Mouse (Mus musculus) stomach, postnatal 0 days (tissue): Measurements from ENCODE around the gene Trim25.

Source experiments
- CTCF ChIP-seq: IDR thresholded peaks from 2 replicates; pipeline ENCODE4 v1.5.1; 2016; ENCODE audit warnings: antibody characterized with exemption, low read depth, mild to moderate bottlenecking, moderate library complexity
- EP300 ChIP-seq: optimal IDR thresholded peaks from 2 replicates; pipeline ENCODE3; 2016; ENCODE audit warnings: antibody characterized with exemption

- TF ChIP-seq CTCF (no peak), EP300 (no peak)
Observed at GRCm38 (mm10) chr11:89003726-89004125, 4.5 kb downstream of the Trim25 start.
